Mouse (Mus musculus) layer of hippocampus, adult 18-20 months (tissue): ENCODE measurements around the gene Cd180. TPM values are rescaled to one million over a fixed set of nuclear protein-coding genes. Genes with fewer than 3 reads are reported as not detected.
A peak's percentile ranks its signal among the peaks of the same experiment; 100 is the strongest.
"Not testable (repeated sequence)": the region's sequence is repeated elsewhere in the genome, so short reads cannot be mapped to it uniquely, and the experiment has no call there.

ENCODE experiments used
- DNase-seq, 2 experiments: peaks; one replicate each; pipeline ENCODE4 v3.0.0; 2022; ENCODE audit warnings: low spot score in 2 of 2
- total RNA-seq, 2 experiments: library from RNA; stranded (reverse); gene quantifications; 2 replicates each; pipeline ENCODE4 v1.2.3; 2021

Cd180 gene
- total RNA-seq, 2 experiments from 2014 or later: 1.4 to 1.7 TPM

- not testable (repeated sequence) for DNase-seq
These were observed 15.8 kb upstream of the Cd180 start for GRCm38 (mm10) chr13:102677602-102678001.

- peak; percentile 51 to 92 for DNase-seq
These were observed 14.9 kb upstream of the Cd180 start for GRCm38 (mm10) chr13:102678482-102678881.

GRCm38 (mm10) chr13:102684890-102685289 is 8.5 kb upstream of the Cd180 start:
- DNase-seq: peak in 1 of 2 experiments; percentile 25

- no peak for DNase-seq
These were observed 5.2 kb upstream of the Cd180 start for GRCm38 (mm10) chr13:102688121-102688520.

- DNase-seq: no peak
These were observed 3.9 kb upstream of the Cd180 start for GRCm38 (mm10) chr13:102689201-102690090.

GRCm38 (mm10) chr13:102690184-102690583 is 3.2 kb upstream of the Cd180 start:
- no peak for DNase-seq

GRCm38 (mm10) chr13:102691408-102692150 is 1.8 kb upstream of the Cd180 start:
- no peak for DNase-seq

GRCm38 (mm10) chr13:102694154-102694553 is 796 bp downstream of the Cd180 start:
- no peak for DNase-seq

GRCm38 (mm10) chr13:102695121-102695905 is 2.0 kb downstream of the Cd180 start:
- DNase-seq: no peak

- DNase-seq: no peak
These were observed 5.0 kb downstream of the Cd180 start for GRCm38 (mm10) chr13:102698335-102698734.

- DNase-seq: peak in 1 of 2 experiments; percentile 53
These were observed 5.5 kb downstream of the Cd180 start for GRCm38 (mm10) chr13:102698751-102699323.

- no peak for DNase-seq
These were observed 6.8 kb downstream of the Cd180 start for GRCm38 (mm10) chr13:102700176-102700575.

GRCm38 (mm10) chr13:102700744-102701143 is 7.4 kb downstream of the Cd180 start:
- DNase-seq: no peak

- DNase-seq: no peak
These were observed 23.6 kb downstream of the Cd180 start for GRCm38 (mm10) chr13:102716973-102717372.

- DNase-seq: no peak
These were observed 32.1 kb downstream of the Cd180 start for GRCm38 (mm10) chr13:102725416-102725815.

GRCm38 (mm10) chr13:102725906-102726305 is 32.5 kb downstream of the Cd180 start:
- DNase-seq: no peak

GRCm38 (mm10) chr13:102726876-102727275 is 33.5 kb downstream of the Cd180 start:
- DNase-seq: no peak

- no peak for DNase-seq
These were observed 34.7 kb downstream of the Cd180 start for GRCm38 (mm10) chr13:102728035-102728434.

GRCm38 (mm10) chr13:102728951-102729350 is 35.6 kb downstream of the Cd180 start:
- DNase-seq: not testable (repeated sequence)

- DNase-seq: no peak
These were observed 39.7 kb downstream of the Cd180 start for GRCm38 (mm10) chr13:102733063-102733462.

GRCm38 (mm10) chr13:102737811-102738210 is 44.5 kb downstream of the Cd180 start:
- no peak for DNase-seq
